Mouse (Mus musculus): Measurements from ENCODE around the gene Tcf12.

Tcf12 gene

GRCm38 (mm10) chr9:71982826-71983225 lies 128.8 kb downstream of the Tcf12 start:
- no peak for DNase-seq (ENCODE audit: low spot score in 2 of 2)

GRCm38 (mm10) chr9:71981071-71981470 lies 130.6 kb downstream of the Tcf12 start:
- no peak for DNase-seq (ENCODE audit: low spot score in 2 of 2)

GRCm38 (mm10) chr9:71980579-71980978 lies 131.1 kb downstream of the Tcf12 start:
- no peak for DNase-seq (ENCODE audit: low spot score in 2 of 2)

GRCm38 (mm10) chr9:71978886-71979285 lies 132.8 kb downstream of the Tcf12 start:
- DNase-seq (ENCODE audit: low spot score in 2 of 2): no peak

- no peak for DNase-seq (ENCODE audit: low spot score in 2 of 2)
Measured at GRCm38 (mm10) chr9:71976034-71976433, 135.6 kb downstream of the Tcf12 start.

GRCm38 (mm10) chr9:71975141-71975540 lies 136.5 kb downstream of the Tcf12 start:
- DNase-seq (ENCODE audit: low spot score in 2 of 2): no peak

- no peak for DNase-seq (ENCODE audit: low spot score in 2 of 2)
Measured at GRCm38 (mm10) chr9:71974541-71974959, 137.1 kb downstream of the Tcf12 start.

- DNase-seq (ENCODE audit: low spot score in 2 of 2): no peak
Measured at GRCm38 (mm10) chr9:71964039-71964438, 147.6 kb downstream of the Tcf12 start.

GRCm38 (mm10) chr9:71960026-71960396 lies 151.7 kb downstream of the Tcf12 start:
- no peak for DNase-seq (ENCODE audit: low spot score in 2 of 2)

- no peak for DNase-seq (ENCODE audit: low spot score in 2 of 2)
Measured at GRCm38 (mm10) chr9:71959259-71960025, 152.2 kb downstream of the Tcf12 start.

GRCm38 (mm10) chr9:71953217-71953616 lies 158.5 kb downstream of the Tcf12 start:
- DNase-seq (ENCODE audit: low spot score in 2 of 2): no peak

- DNase-seq (ENCODE audit: low spot score in 2 of 2): no peak
Measured at GRCm38 (mm10) chr9:71952621-71953076, 159.0 kb downstream of the Tcf12 start.

GRCm38 (mm10) chr9:71951926-71952325 lies 159.7 kb downstream of the Tcf12 start:
- no peak for DNase-seq (ENCODE audit: low spot score in 2 of 2)

- no peak for DNase-seq (ENCODE audit: low spot score in 2 of 2)
Measured at GRCm38 (mm10) chr9:71951341-71951740, 160.3 kb downstream of the Tcf12 start.

- no peak for DNase-seq (ENCODE audit: low spot score in 2 of 2)
Measured at GRCm38 (mm10) chr9:71944801-71945200, 166.9 kb downstream of the Tcf12 start.

- no peak for DNase-seq (ENCODE audit: low spot score in 2 of 2)
Measured at GRCm38 (mm10) chr9:71942424-71942823, 169.2 kb downstream of the Tcf12 start.

- DNase-seq (ENCODE audit: low spot score in 2 of 2): no peak
Measured at GRCm38 (mm10) chr9:71940016-71940415, 171.7 kb downstream of the Tcf12 start.

GRCm38 (mm10) chr9:71936199-71936598 lies 175.5 kb downstream of the Tcf12 start:
- DNase-seq (ENCODE audit: low spot score in 2 of 2): no peak

GRCm38 (mm10) chr9:71934833-71935232 lies 176.8 kb downstream of the Tcf12 start:
- no peak for DNase-seq (ENCODE audit: low spot score in 2 of 2)

GRCm38 (mm10) chr9:71931965-71932364 lies 179.7 kb downstream of the Tcf12 start:
- DNase-seq (ENCODE audit: low spot score in 2 of 2): no peak

- DNase-seq (ENCODE audit: low spot score in 2 of 2): no peak
Measured at GRCm38 (mm10) chr9:71931358-71931715, 180.3 kb downstream of the Tcf12 start.

- DNase-seq (ENCODE audit: low spot score in 2 of 2): no peak
Measured at GRCm38 (mm10) chr9:71930431-71931357, 181.0 kb downstream of the Tcf12 start.

- DNase-seq (ENCODE audit: low spot score in 2 of 2): no peak
Measured at GRCm38 (mm10) chr9:71916662-71916953, 195.1 kb downstream of the Tcf12 start.

All from frontal cortex, postnatal 25 days (tissue).